Mouse (Mus musculus) forebrain, embryonic 11.5 days (tissue): Measurements from ENCODE around the gene Zfand3. TPM values are rescaled to one million over a fixed set of nuclear protein-coding genes. Genes with fewer than 3 reads are reported as not detected.

Experiments
- ATAC-seq: fragments of 200-750 bp; cut with Nextera tagmentation; replicated peaks from 2 replicates; pipeline ENCODE4 v1.8.0; 2017; ENCODE audit warnings: moderate TSS enrichment; ENCODE audit not compliant: low FRiP score
- DNase-seq: peaks from one replicate; pipeline ENCODE4 v3.0.0-alpha.2; 2017; ENCODE audit warnings: low spot score
- H3K27ac ChIP-seq: fragments of 300-500 bp; sonication (generic); 2 replicates; pipeline ENCODE4 v1.5.1; 2014; ENCODE audit warnings: low read depth, low read length
- H3K27me3 ChIP-seq: fragments of 300-500 bp; sonication (generic); 2 replicates; pipeline ENCODE4 v1.6.1; 2014; ENCODE audit warnings: mild to moderate bottlenecking, low read length, mixed read lengths; ENCODE audit not compliant: control insufficient read depth, insufficient read depth
- H3K36me3 ChIP-seq: fragments of 300-500 bp; sonication (generic); 2 replicates; pipeline ENCODE4 v1.6.1; 2014; ENCODE audit warnings: mild to moderate bottlenecking, low read length, moderate library complexity, mixed read lengths; ENCODE audit not compliant: control insufficient read depth, insufficient read depth
- H3K4me1 ChIP-seq: fragments of 300-500 bp; sonication (generic); replicated peaks from 2 replicates; pipeline ENCODE4 v1.6.1; 2014; ENCODE audit warnings: low read length, mixed read lengths; ENCODE audit not compliant: control insufficient read depth, insufficient read depth
- H3K4me2 ChIP-seq: fragments of 300-500 bp; sonication (generic); 2 replicates; pipeline ENCODE4 v1.6.1; 2014; ENCODE audit warnings: low read depth, mild to moderate bottlenecking, low read length, moderate library complexity, mixed read lengths; ENCODE audit not compliant: severe bottlenecking
- H3K4me3 ChIP-seq: fragments of 300-500 bp; sonication (generic); 2 replicates; pipeline ENCODE4 v1.5.1; 2014; ENCODE audit warnings: low read depth, low read length
- H3K9ac ChIP-seq: fragments of 300-500 bp; sonication (generic); 2 replicates; pipeline ENCODE4 v1.6.1; 2014; ENCODE audit warnings: low read length
- H3K9me3 ChIP-seq: fragments of 300-500 bp; sonication (generic); 2 replicates; pipeline ENCODE4 v1.6.1; 2016; ENCODE audit warnings: low read length, mixed read lengths; ENCODE audit not compliant: control insufficient read depth
- WGBS: fragments of 180-500 bp; shearing (Covaris S2); extraction: QIAGEN DNeasy Blood & Tissue Kit; methylation state at CpG from one replicate; pipeline ENCODE4 v1.1.7; 2014; 5-methylcytosine and 5-hydroxymethylcytosine counted together
- polyA plus RNA-seq: library from polyadenylated mRNA; unstranded; fragments of >200 nt; fragmentation: Nextera tagmentation; extraction: Ambion mirVana; gene quantifications from 2 replicates; pipeline ENCODE4 v1.2.1, GENCODE M21; 2014

Zfand3 gene
- polyA plus RNA-seq, 1 experiment from 2014 or later, result 55.8 TPM

GRCm38 (mm10) chr17:30181554-30181953 is 177.0 kb downstream of the Zfand3 start:
- DNase-seq (peak; percentile 3), ATAC-seq (no peak)
- 93% methylated on average over 4 of the region's 4 CpGs for WGBS
- Histone ChIP-seq H3K9me3 (no peaks in the 10 kb centered on the region), H3K4me2 (no peak overlapping the region), H3K36me3 (no peaks in the 10 kb centered on the region), H3K4me1 (no peaks in the 10 kb centered on the region), H3K27me3 (no peaks in the 10 kb centered on the region), H3K27ac (no peak overlapping the region), H3K9ac (no peak overlapping the region), H3K4me3 (no peak overlapping the region)

GRCm38 (mm10) chr17:30182063-30182462 is 177.5 kb downstream of the Zfand3 start:
- Histone ChIP-seq H3K9ac (no peak overlapping the region), H3K9me3 (no peaks in the 10 kb centered on the region), H3K27ac (no peak overlapping the region), H3K27me3 (no peaks in the 10 kb centered on the region), H3K4me3 (no peak overlapping the region), H3K36me3 (no peaks in the 10 kb centered on the region), H3K4me1 (peaks cover 2% of the 10 kb centered on the region), H3K4me2 (no peak overlapping the region)
- no peak for ATAC-seq
- WGBS, result 89% methylated on average over 2 of the region's 2 CpGs
- DNase-seq, result peak; percentile 26

- Histone ChIP-seq H3K36me3 (no peaks in the 10 kb centered on the region), H3K4me1 (peaks cover 15% of the 10 kb centered on the region), H3K4me3 (no peak overlapping the region), H3K4me2 (no peak overlapping the region), H3K27me3 (no peaks in the 10 kb centered on the region), H3K9me3 (no peaks in the 10 kb centered on the region), H3K9ac (no peak overlapping the region), H3K27ac (no peak overlapping the region)
- 97% methylated on average over 6 of the region's 6 CpGs for WGBS
- ATAC-seq, result no peak
- peak; percentile 32 for DNase-seq
Measured at GRCm38 (mm10) chr17:30183561-30183960, 179.0 kb downstream of the Zfand3 start.

- no peaks in the 10 kb centered on the region for H3K27me3 ChIP-seq
- no peaks in the 10 kb centered on the region for H3K36me3 ChIP-seq
- ATAC-seq, result no peak
- no peak overlapping the region for H3K9ac ChIP-seq
- H3K4me3 ChIP-seq, result no peak overlapping the region
- DNase-seq, result no peak
- H3K9me3 ChIP-seq, result no peaks in the 10 kb centered on the region
- H3K27ac ChIP-seq, result peak overlapping the region; percentile 52; the same call in 1 of the 2 replicates
- no peak overlapping the region for H3K4me2 ChIP-seq
- H3K4me1 ChIP-seq, result peaks cover 25% of the 10 kb centered on the region
- WGBS, result 88% methylated on average over 6 of the region's 6 CpGs
Measured at GRCm38 (mm10) chr17:30187154-30187553, 182.6 kb downstream of the Zfand3 start.

GRCm38 (mm10) chr17:30187581-30187980 is 183.0 kb downstream of the Zfand3 start:
- WGBS, result 25% methylated on average over 5 of the region's 5 CpGs
- DNase-seq (no peak), ATAC-seq (no peak)
- no peak overlapping the region for H3K4me2 ChIP-seq
- H3K27me3 ChIP-seq, result no peaks in the 10 kb centered on the region
- H3K4me3 ChIP-seq, result no peak overlapping the region
- H3K9me3 ChIP-seq, result no peaks in the 10 kb centered on the region
- H3K36me3 ChIP-seq, result no peaks in the 10 kb centered on the region
- H3K9ac ChIP-seq, result no peak overlapping the region
- peaks cover 25% of the 10 kb centered on the region for H3K4me1 ChIP-seq
- H3K27ac ChIP-seq, result peak overlapping the region; percentile 52; the same call in 1 of the 2 replicates

GRCm38 (mm10) chr17:30188031-30188981 is 183.8 kb downstream of the Zfand3 start:
- Histone ChIP-seq H3K9ac (no peak overlapping the region), H3K27ac (peak overlapping the region; percentile 52; the same call in 1 of the 2 replicates), H3K4me2 (peak overlapping the region; percentile 0; the same call in 1 of the 2 replicates), H3K4me3 (no peak overlapping the region), H3K9me3 (no peaks in the 10 kb centered on the region), H3K4me1 (peaks cover 25% of the 10 kb centered on the region), H3K27me3 (no peaks in the 10 kb centered on the region), H3K36me3 (no peaks in the 10 kb centered on the region)
- 20% methylated on average over 20 of the region's 20 CpGs for WGBS
- ATAC-seq (peak; percentile 83), DNase-seq (peak; percentile 73)

- Histone ChIP-seq H3K4me3 (no peak overlapping the region), H3K27me3 (no peaks in the 10 kb centered on the region), H3K36me3 (no peaks in the 10 kb centered on the region), H3K9ac (no peak overlapping the region), H3K27ac (no peak overlapping the region), H3K4me1 (peaks cover 27% of the 10 kb centered on the region), H3K9me3 (no peaks in the 10 kb centered on the region), H3K4me2 (no peak overlapping the region)
- WGBS, result 72% methylated on average over 11 of the region's 11 CpGs
- no peak for ATAC-seq
- peak; percentile 40 for DNase-seq
Measured at GRCm38 (mm10) chr17:30191097-30191640, 186.6 kb downstream of the Zfand3 start.

GRCm38 (mm10) chr17:30192416-30193005 is 188.0 kb downstream of the Zfand3 start:
- DNase-seq, result peak; percentile 31
- no peaks in the 10 kb centered on the region for H3K27me3 ChIP-seq
- H3K9ac ChIP-seq, result no peak overlapping the region
- peaks cover 24% of the 10 kb centered on the region for H3K4me1 ChIP-seq
- no peak for ATAC-seq
- no peak overlapping the region for H3K4me3 ChIP-seq
- no peak overlapping the region for H3K4me2 ChIP-seq
- no peaks in the 10 kb centered on the region for H3K9me3 ChIP-seq
- 90% methylated on average over 26 of the region's 26 CpGs for WGBS
- no peaks in the 10 kb centered on the region for H3K36me3 ChIP-seq
- no peak overlapping the region for H3K27ac ChIP-seq
